Mouse (Mus musculus) liver, adult 2 months (tissue): ENCODE results near the gene Cabp1.

Experiments used
- CTCF ChIP-seq: fragments of 200-500 bp; IDR thresholded peaks from 2 replicates; pipeline ENCODE4 v1.5.1; 2011; ENCODE audit warnings: low read depth, low read length, control low read depth
- POLR2A ChIP-seq: fragments of 200-500 bp; IDR thresholded peaks from 2 replicates; pipeline ENCODE4 v1.6.1; 2011; ENCODE audit warnings: low read length, control low read depth; ENCODE audit not compliant: insufficient read depth; ENCODE audit errors: extremely low read depth

GRCm38 (mm10) chr5:115146747-115147130, 47.4 kb downstream of the Cabp1 start:
- TF ChIP-seq CTCF (no peak), POLR2A (no peak)
